In the genomic region with DNA sequence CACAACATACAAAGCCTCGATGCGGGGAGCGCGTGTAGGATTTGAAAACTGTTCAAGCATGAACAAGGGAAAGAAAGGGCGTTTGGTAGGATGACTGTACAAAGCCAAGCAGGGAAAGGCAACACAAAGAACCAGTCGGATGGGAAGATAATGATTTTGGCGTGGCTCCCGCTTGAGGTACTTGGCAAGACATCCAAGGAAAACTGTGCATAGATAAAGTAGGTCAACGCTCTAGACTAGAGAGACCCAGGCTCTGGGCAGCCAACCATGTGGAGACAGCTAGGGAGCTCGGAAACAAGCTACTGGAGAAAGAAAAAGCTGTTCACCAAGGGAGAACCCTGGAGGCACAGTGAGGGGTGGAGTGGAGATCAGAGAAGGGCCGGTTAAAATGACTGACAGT, we compare ENCODE assay signal across 10 mouse cellular contexts. TPM values are rescaled to one million over a fixed set of nuclear protein-coding genes. Genes with fewer than 3 reads are reported as not detected.
DNase-seq lines count a peak whose midpoint lies in the region; ATAC-seq and TF ChIP-seq lines count a peak whose summit lies in the region.
"Had no signal": no experiment of that assay in that cellular context is flagged by ENCODE, and none has a peak within 500 bp of the region (broad histone marks: within the 10 kb centered on the region; RNA-seq: fewer than 3 reads in every experiment).

No protein-coding gene starts in this region.

- no peak overlapping the region for H3K4me3 ChIP-seq in forebrain, postnatal 0 days (ENCODE audit: low read depth, low read length)
- H3K4me3 ChIP-seq in forebrain, embryonic 15.5 days, result no peak overlapping the region

- no peaks in the 10 kb centered on the region for H3K9me3 ChIP-seq in forebrain, postnatal 0 days (ENCODE audit: low read length)
- 0 out of 2 replicates have a peak, but pooled peaks cover 3% of the 10 kb centered on the region for H3K9me3 ChIP-seq in forebrain, embryonic 15.5 days

- ATAC-seq in forebrain, postnatal 0 days, result peak; percentile 36
- no peak for ATAC-seq in forebrain, embryonic 15.5 days (replicated peaks)

- no peak overlapping the region for H3K9ac ChIP-seq in forebrain, postnatal 0 days
- no peak overlapping the region for H3K9ac ChIP-seq in forebrain, embryonic 15.5 days (replicated peaks)

- 32% methylated on average over 11 of the region's 11 CpGs for WGBS in forebrain, postnatal 0 days
- 38% methylated on average over 11 of the region's 11 CpGs for WGBS in forebrain, embryonic 15.5 days

- no peak overlapping the region for H3K27ac ChIP-seq in forebrain, postnatal 0 days (ENCODE audit: low read depth, low read length)
- H3K27ac ChIP-seq in forebrain, embryonic 15.5 days (replicated peaks), result no peak overlapping the region

- no peak overlapping the region for H3K4me2 ChIP-seq in forebrain, postnatal 0 days (ENCODE audit: low read depth)
- no peak overlapping the region for H3K4me2 ChIP-seq in forebrain, embryonic 15.5 days (replicated peaks)
- H3K4me2 ChIP-seq: heart, embryonic 11.5 days had no signal

- no peaks in the 10 kb centered on the region for H3K27me3 ChIP-seq in forebrain, postnatal 0 days (ENCODE audit: insufficient read depth, low read length)
- no peaks in the 10 kb centered on the region for H3K27me3 ChIP-seq in forebrain, embryonic 15.5 days

- H3K4me1 ChIP-seq in forebrain, postnatal 0 days (ENCODE audit: insufficient read depth), result no peaks in the 10 kb centered on the region
- peaks cover 3% of the 10 kb centered on the region; the same call in 1 of the 2 replicates for H3K4me1 ChIP-seq in forebrain, embryonic 15.5 days

- no peak for TF ChIP-seq CTCF in forebrain, postnatal 0 days (IDR thresholded peaks at IDR 0.05; ENCODE audit: low read depth)

- peak; percentile 18 for DNase-seq in forebrain, postnatal 0 days
- DNase-seq in MN1 (ENCODE audit: low spot score), result peak; percentile 68
- DNase-seq in brain, adult 2 months (ENCODE audit: low read depth, low spot score), result peak; percentile 81
- peak; percentile 63 for DNase-seq in ovary, adult 18-20 months (ENCODE audit: low spot score)
- no peak for DNase-seq in B cell, adult 2 months
- DNase-seq in spleen, postnatal 4 days (ENCODE audit: low spot score in 2 of 2), result no peak
- DNase-seq in lung, postnatal 10 days, result no peak

- no peaks in the 10 kb centered on the region for H3K36me3 ChIP-seq in forebrain, postnatal 0 days (ENCODE audit: insufficient read depth)
- no peaks in the 10 kb centered on the region for H3K36me3 ChIP-seq in forebrain, embryonic 15.5 days

RNA-seq across cellular contexts. Expression of gene Rnf149, which starts 21.5 kb away (rescaled TPM):
- total RNA-seq in forebrain, postnatal 0 days (2014; rRNA removed), result 27.5 and 29.5 TPM in 2 replicates
- 8.5 and 20.0 TPM in 2 replicates for polyA plus RNA-seq in forebrain, postnatal 0 days (2015; fragmentation: Nextera tagmentation; extraction: Ambion mirVana)
- polyA plus RNA-seq in forebrain, embryonic 15.5 days (2015; fragmentation: Nextera tagmentation; extraction: Ambion mirVana), result 23.4 and 26.6 TPM in 2 replicates

RNA-seq across cellular contexts. Expression of gene Creg2, which starts 52.5 kb away (rescaled TPM):
- total RNA-seq in forebrain, postnatal 0 days (2014; rRNA removed), result 9.8 and 13.1 TPM in 2 replicates
- polyA plus RNA-seq in forebrain, postnatal 0 days (2015; fragmentation: Nextera tagmentation; extraction: Ambion mirVana), result 2.8 and 6.9 TPM in 2 replicates
- 1.1 and 1.5 TPM in 2 replicates for polyA plus RNA-seq in forebrain, embryonic 15.5 days (2015; fragmentation: Nextera tagmentation; extraction: Ambion mirVana)
- total RNA-seq: megakaryocyte, adult 5-6 weeks had no signal

Comparison
In these comparisons a context has a peak if more than half of its experiments do, and no peak if none do; other contexts are left out.
1. DNase-seq: peak in forebrain, postnatal 0 days (single experiment), MN1 (single experiment), brain, adult 2 months (single experiment) and ovary, adult 18-20 months (single experiment); none in B cell, adult 2 months (0 of 2), spleen, postnatal 4 days (0 of 2) and lung, postnatal 10 days (single experiment).